Mouse (Mus musculus): ENCODE measurements around the gene Ltv1. TPM values are rescaled to one million over a fixed set of nuclear protein-coding genes. Genes with fewer than 3 reads are reported as not detected.

The Ltv1 gene
- polyA plus RNA-seq, 1 experiment: 23.5 TPM

- no peaks in the 10 kb centered on the region for H3K4me1 ChIP-seq (ENCODE audit: control insufficient read depth, insufficient read depth, low read length)
- no peaks in the 10 kb centered on the region for H3K27me3 ChIP-seq (ENCODE audit: control insufficient read depth, insufficient read depth, low read length)
- no peak for DNase-seq
- TF ChIP-seq POLR2A (IDR thresholded peaks at IDR 0.05; ENCODE audit: borderline replicate concordance, insufficient read depth, low read length): no peak
- no peak for TF ChIP-seq CTCF (IDR thresholded peaks at IDR 0.05; ENCODE audit: borderline replicate concordance, insufficient read depth, low read depth, low read length)
- no peak overlapping the region for H3K4me3 ChIP-seq (replicated peaks; ENCODE audit: insufficient read depth, low read depth, low read length)
- WGBS: 9% methylated on average over 12 of the region's 12 CpGs
- H3K27ac ChIP-seq (ENCODE audit: insufficient read depth, low read length): no peak overlapping the region
These were observed 22.1 kb downstream of the Ltv1 start for GRCm38 (mm10) chr10:13170739-13171448.

GRCm38 (mm10) chr10:13168461-13168860 lies 24.5 kb downstream of the Ltv1 start:
- no peak for DNase-seq

GRCm38 (mm10) chr10:13162031-13162430 lies 30.9 kb downstream of the Ltv1 start:
- no peak overlapping the region for H3K27ac ChIP-seq (ENCODE audit: insufficient read depth, low read length)
- no peak for DNase-seq
- H3K27me3 ChIP-seq (ENCODE audit: control insufficient read depth, insufficient read depth, low read length): no peaks in the 10 kb centered on the region
- H3K4me3 ChIP-seq (replicated peaks; ENCODE audit: insufficient read depth, low read depth, low read length): no peak overlapping the region
- 89% methylated on average over 4 of the region's 4 CpGs for WGBS
- H3K4me1 ChIP-seq (ENCODE audit: control insufficient read depth, insufficient read depth, low read length): no peaks in the 10 kb centered on the region
- TF ChIP-seq CTCF (IDR thresholded peaks at IDR 0.05; ENCODE audit: borderline replicate concordance, insufficient read depth, low read depth, low read length) (no peak), POLR2A (IDR thresholded peaks at IDR 0.05; ENCODE audit: borderline replicate concordance, insufficient read depth, low read length) (no peak)

More at GRCm38 (mm10) chr10:13168461-13168860, 24.5 kb downstream of the Ltv1 start:
- Histone ChIP-seq H3K4me1 (ENCODE audit: control insufficient read depth, insufficient read depth, low read length) (no peaks in the 10 kb centered on the region), H3K27me3 (ENCODE audit: control insufficient read depth, insufficient read depth, low read length) (no peaks in the 10 kb centered on the region), H3K4me3 (replicated peaks; ENCODE audit: insufficient read depth, low read depth, low read length) (no peak overlapping the region), H3K27ac (ENCODE audit: insufficient read depth, low read length) (no peak overlapping the region)
- 92% methylated on average over 5 of the region's 5 CpGs for WGBS
- TF ChIP-seq CTCF (IDR thresholded peaks at IDR 0.05; ENCODE audit: borderline replicate concordance, insufficient read depth, low read depth, low read length): no peak
- TF ChIP-seq POLR2A (IDR thresholded peaks at IDR 0.05; ENCODE audit: borderline replicate concordance, insufficient read depth, low read length): no peak

- WGBS: 97% methylated on average over 4 of the region's 4 CpGs
- DNase-seq: no peak
- Histone ChIP-seq H3K27me3 (ENCODE audit: control insufficient read depth, insufficient read depth, low read length) (no peaks in the 10 kb centered on the region), H3K27ac (ENCODE audit: insufficient read depth, low read length) (no peak overlapping the region), H3K4me3 (replicated peaks; ENCODE audit: insufficient read depth, low read depth, low read length) (no peak overlapping the region), H3K4me1 (ENCODE audit: control insufficient read depth, insufficient read depth, low read length) (no peaks in the 10 kb centered on the region)
- no peak for TF ChIP-seq CTCF (IDR thresholded peaks at IDR 0.05; ENCODE audit: borderline replicate concordance, insufficient read depth, low read depth, low read length)
- no peak for TF ChIP-seq POLR2A (IDR thresholded peaks at IDR 0.05; ENCODE audit: borderline replicate concordance, insufficient read depth, low read length)
These were observed 32.1 kb downstream of the Ltv1 start for GRCm38 (mm10) chr10:13160913-13161312.

GRCm38 (mm10) chr10:13155377-13155776 lies 37.6 kb downstream of the Ltv1 start:
- 86% methylated on average over 5 of the region's 5 CpGs for WGBS
- DNase-seq: no peak
- Histone ChIP-seq H3K4me1 (ENCODE audit: control insufficient read depth, insufficient read depth, low read length) (no peaks in the 10 kb centered on the region), H3K27ac (ENCODE audit: insufficient read depth, low read length) (no peak overlapping the region), H3K4me3 (replicated peaks; ENCODE audit: insufficient read depth, low read depth, low read length) (no peak overlapping the region), H3K27me3 (ENCODE audit: control insufficient read depth, insufficient read depth, low read length) (no peaks in the 10 kb centered on the region)
- TF ChIP-seq POLR2A (IDR thresholded peaks at IDR 0.05; ENCODE audit: borderline replicate concordance, insufficient read depth, low read length) (no peak), CTCF (IDR thresholded peaks at IDR 0.05; ENCODE audit: borderline replicate concordance, insufficient read depth, low read depth, low read length) (no peak)

GRCm38 (mm10) chr10:13152811-13153364 lies 40.1 kb downstream of the Ltv1 start:
- Histone ChIP-seq H3K4me3 (replicated peaks; ENCODE audit: insufficient read depth, low read depth, low read length) (no peak overlapping the region), H3K27me3 (ENCODE audit: control insufficient read depth, insufficient read depth, low read length) (no peaks in the 10 kb centered on the region), H3K27ac (ENCODE audit: insufficient read depth, low read length) (no peak overlapping the region), H3K4me1 (ENCODE audit: control insufficient read depth, insufficient read depth, low read length) (no peaks in the 10 kb centered on the region)
- no peak for TF ChIP-seq CTCF (IDR thresholded peaks at IDR 0.05; ENCODE audit: borderline replicate concordance, insufficient read depth, low read depth, low read length)
- TF ChIP-seq POLR2A (IDR thresholded peaks at IDR 0.05; ENCODE audit: borderline replicate concordance, insufficient read depth, low read length): no peak
- 92% methylated on average over 4 of the region's 4 CpGs for WGBS
- DNase-seq: no peak

- no peak for TF ChIP-seq CTCF (IDR thresholded peaks at IDR 0.05; ENCODE audit: borderline replicate concordance, insufficient read depth, low read depth, low read length)
- no peak for TF ChIP-seq POLR2A (IDR thresholded peaks at IDR 0.05; ENCODE audit: borderline replicate concordance, insufficient read depth, low read length)
These were observed 41.6 kb downstream of the Ltv1 start for GRCm38 (mm10) chr10:13151353-13151752.

GRCm38 (mm10) chr10:13150435-13150834 lies 42.5 kb downstream of the Ltv1 start:
- H3K27me3 ChIP-seq (ENCODE audit: control insufficient read depth, insufficient read depth, low read length): no peaks in the 10 kb centered on the region
- H3K27ac ChIP-seq (ENCODE audit: insufficient read depth, low read length): no peak overlapping the region
- no peak for TF ChIP-seq POLR2A (IDR thresholded peaks at IDR 0.05; ENCODE audit: borderline replicate concordance, insufficient read depth, low read length)
- no peak for TF ChIP-seq CTCF (IDR thresholded peaks at IDR 0.05; ENCODE audit: borderline replicate concordance, insufficient read depth, low read depth, low read length)
- no peak for DNase-seq
- no peak overlapping the region for H3K4me3 ChIP-seq (replicated peaks; ENCODE audit: insufficient read depth, low read depth, low read length)
- 60% methylated on average over 3 of the region's 3 CpGs for WGBS
- no peaks in the 10 kb centered on the region for H3K4me1 ChIP-seq (ENCODE audit: control insufficient read depth, insufficient read depth, low read length)

More at GRCm38 (mm10) chr10:13151353-13151752, 41.6 kb downstream of the Ltv1 start:
- Histone ChIP-seq H3K27me3 (ENCODE audit: control insufficient read depth, insufficient read depth, low read length) (no peaks in the 10 kb centered on the region), H3K27ac (ENCODE audit: insufficient read depth, low read length) (no peak overlapping the region), H3K4me3 (replicated peaks; ENCODE audit: insufficient read depth, low read depth, low read length) (no peak overlapping the region), H3K4me1 (ENCODE audit: control insufficient read depth, insufficient read depth, low read length) (no peaks in the 10 kb centered on the region)
- WGBS: 12% methylated on average over 5 of the region's 5 CpGs
- peak in 1 of 2 experiments; percentile 24 for DNase-seq

Data from cerebellum, adult 2 months (tissue).